Mouse (Mus musculus) embryonic facial prominence, embryonic 10.5 days (tissue): ENCODE results near the gene Irf7. TPM values are rescaled to one million over a fixed set of nuclear protein-coding genes. Genes with fewer than 3 reads are reported as not detected.
"Not testable (repeated sequence)": the region's sequence is repeated elsewhere in the genome, so short reads cannot be mapped to it uniquely, and the experiment has no call there.

Experiments
- DNase-seq: peaks from one replicate; pipeline ENCODE4 v3.0.0-alpha.2; 2017; ENCODE audit warnings: low spot score
- H3K27ac ChIP-seq: fragments of 300-500 bp; sonication (generic); replicated peaks from 2 replicates; pipeline ENCODE4 v1.5.1; 2016; ENCODE audit warnings: mild to moderate bottlenecking
- H3K27me3 ChIP-seq: fragments of 300-500 bp; sonication (generic); replicated peaks from 2 replicates; pipeline ENCODE4 v1.6.1; 2016; ENCODE audit warnings: low read depth, mild to moderate bottlenecking; ENCODE audit not compliant: poor library complexity, severe bottlenecking
- H3K36me3 ChIP-seq: fragments of 300-500 bp; sonication (generic); replicated peaks from 2 replicates; pipeline ENCODE4 v1.6.1; 2016; ENCODE audit warnings: mild to moderate bottlenecking, moderate library complexity
- H3K4me1 ChIP-seq: fragments of 300-500 bp; sonication (generic); 2 replicates; pipeline ENCODE4 v1.6.1; 2016
- H3K4me3 ChIP-seq: fragments of 300-500 bp; sonication (generic); 2 replicates; pipeline ENCODE4 v1.5.1; 2016; ENCODE audit warnings: mild to moderate bottlenecking, moderate library complexity
- H3K9me3 ChIP-seq: fragments of 300-500 bp; sonication (generic); 2 replicates; pipeline ENCODE4 v1.6.1; 2016; ENCODE audit warnings: mild to moderate bottlenecking
- WGBS: fragments of 180-500 bp; shearing (Covaris S2); methylation state at CpG from one replicate; pipeline ENCODE4 v1.1.7; 2016; 5-methylcytosine and 5-hydroxymethylcytosine counted together
- polyA plus RNA-seq: library from polyadenylated mRNA; unstranded; fragments of >200 nt; fragmentation: Nextera tagmentation; extraction: Ambion mirVana; gene quantifications from 2 replicates; pipeline ENCODE4 v1.2.1, GENCODE M21; 2016

The Irf7 gene
- polyA plus RNA-seq, 1 experiment from 2014 or later = 0.34 TPM

- no peak for DNase-seq
- Histone ChIP-seq H3K27ac (no peak overlapping the region), H3K36me3 (peaks cover 9% of the 10 kb centered on the region), H3K9me3 (no peaks in the 10 kb centered on the region), H3K4me3 (no peak overlapping the region), H3K4me1 (peaks cover 18% of the 10 kb centered on the region), H3K27me3 (no peaks in the 10 kb centered on the region)
- 77% methylated on average over 24 of the region's 24 CpGs for WGBS
Measured at GRCm38 (mm10) chr7:141268466-141269272, 2.4 kb upstream of the Irf7 start.

GRCm38 (mm10) chr7:141265411-141265738 lies 906 bp downstream of the Irf7 start:
- no peak overlapping the region for H3K27ac ChIP-seq
- H3K4me3 ChIP-seq = peak overlapping the region; percentile 55; the same call in 1 of the 2 replicates
- peaks cover 42% of the 10 kb centered on the region for H3K36me3 ChIP-seq
- no peak for DNase-seq
- 38% methylated on average over 11 of the region's 11 CpGs for WGBS
- no peaks in the 10 kb centered on the region for H3K9me3 ChIP-seq
- H3K4me1 ChIP-seq = peaks cover 18% of the 10 kb centered on the region
- H3K27me3 ChIP-seq = no peaks in the 10 kb centered on the region

- peaks cover 47% of the 10 kb centered on the region for H3K36me3 ChIP-seq
Measured at GRCm38 (mm10) chr7:141264761-141265410, 1.4 kb downstream of the Irf7 start.

GRCm38 (mm10) chr7:141264041-141264700 lies 2.1 kb downstream of the Irf7 start:
- H3K27me3 ChIP-seq = no peaks in the 10 kb centered on the region
- H3K36me3 ChIP-seq = peaks cover 54% of the 10 kb centered on the region
- H3K27ac ChIP-seq = no peak overlapping the region
- H3K9me3 ChIP-seq = no peaks in the 10 kb centered on the region
- no peak for DNase-seq
- WGBS = 77% methylated on average over 11 of the region's 11 CpGs
- H3K4me3 ChIP-seq = no peak overlapping the region
- H3K4me1 ChIP-seq = peaks cover 18% of the 10 kb centered on the region

More at GRCm38 (mm10) chr7:141264761-141265410, 1.4 kb downstream of the Irf7 start:
- Histone ChIP-seq H3K4me3 (no peak overlapping the region), H3K27ac (no peak overlapping the region), H3K27me3 (no peaks in the 10 kb centered on the region), H3K4me1 (peaks cover 18% of the 10 kb centered on the region), H3K9me3 (no peaks in the 10 kb centered on the region)
- peak; percentile 43 for DNase-seq
- WGBS = 40% methylated on average over 12 of the region's 12 CpGs

- peaks cover 18% of the 10 kb centered on the region for H3K4me1 ChIP-seq
- no peaks in the 10 kb centered on the region for H3K27me3 ChIP-seq
- no peaks in the 10 kb centered on the region for H3K9me3 ChIP-seq
- WGBS = 88% methylated on average over 13 of the region's 13 CpGs
- H3K36me3 ChIP-seq = peaks cover 60% of the 10 kb centered on the region
- no peak overlapping the region for H3K4me3 ChIP-seq
- H3K27ac ChIP-seq = no peak overlapping the region
- DNase-seq = no peak
Measured at GRCm38 (mm10) chr7:141263640-141264039, 2.6 kb downstream of the Irf7 start.

- peaks cover 81% of the 10 kb centered on the region for H3K36me3 ChIP-seq
- WGBS = 94% methylated on average over 3 of the region's 3 CpGs
- H3K9me3 ChIP-seq = no peaks in the 10 kb centered on the region
- no peaks in the 10 kb centered on the region for H3K27me3 ChIP-seq
- no peak for DNase-seq
- H3K27ac ChIP-seq = no peak overlapping the region
- no peak overlapping the region for H3K4me3 ChIP-seq
- H3K4me1 ChIP-seq = peaks cover 17% of the 10 kb centered on the region
Measured at GRCm38 (mm10) chr7:141261480-141261879, 4.8 kb downstream of the Irf7 start.

GRCm38 (mm10) chr7:141256159-141256558 lies 10.1 kb downstream of the Irf7 start:
- DNase-seq = no peak
- peaks cover 98% of the 10 kb centered on the region for H3K36me3 ChIP-seq
- no peaks in the 10 kb centered on the region for H3K9me3 ChIP-seq
- no peaks in the 10 kb centered on the region for H3K4me1 ChIP-seq
- WGBS = 92% methylated on average over 10 of the region's 10 CpGs
- H3K27me3 ChIP-seq = no peaks in the 10 kb centered on the region
- no peak overlapping the region for H3K27ac ChIP-seq
- H3K4me3 ChIP-seq = no peak overlapping the region

GRCm38 (mm10) chr7:141250486-141250885 lies 15.8 kb downstream of the Irf7 start:
- not testable (repeated sequence) for H3K4me1 ChIP-seq, H3K27me3 ChIP-seq, H3K4me3 ChIP-seq, H3K27ac ChIP-seq, DNase-seq, H3K9me3 ChIP-seq
- peaks cover 98% of the 10 kb centered on the region for H3K36me3 ChIP-seq
- WGBS = 89% methylated on average over 4 of the region's 4 CpGs

- 95% methylated on average over 10 of the region's 10 CpGs for WGBS
- H3K27ac ChIP-seq = no peak overlapping the region
- H3K4me3 ChIP-seq = no peak overlapping the region
- no peaks in the 10 kb centered on the region for H3K9me3 ChIP-seq
- DNase-seq = no peak
- H3K36me3 ChIP-seq = peaks cover 64% of the 10 kb centered on the region
- H3K4me1 ChIP-seq = peaks cover 25% of the 10 kb centered on the region
- no peaks in the 10 kb centered on the region for H3K27me3 ChIP-seq
Measured at GRCm38 (mm10) chr7:141231551-141231950, 34.7 kb downstream of the Irf7 start.

GRCm38 (mm10) chr7:141231111-141231510 lies 35.2 kb downstream of the Irf7 start:
- Histone ChIP-seq H3K4me3 (no peak overlapping the region), H3K36me3 (peaks cover 60% of the 10 kb centered on the region), H3K27ac (no peak overlapping the region)

GRCm38 (mm10) chr7:141230570-141230969 lies 35.7 kb downstream of the Irf7 start:
- no peaks in the 10 kb centered on the region for H3K9me3 ChIP-seq
- peak overlapping the region; percentile 100; the same call in 1 of the 2 replicates for H3K4me3 ChIP-seq
- 93% methylated on average over 4 of the region's 4 CpGs for WGBS
- DNase-seq = no peak
- peaks cover 25% of the 10 kb centered on the region for H3K4me1 ChIP-seq
- peaks cover 54% of the 10 kb centered on the region for H3K36me3 ChIP-seq
- no peaks in the 10 kb centered on the region for H3K27me3 ChIP-seq
- H3K27ac ChIP-seq = no peak overlapping the region

More at GRCm38 (mm10) chr7:141231111-141231510, 35.2 kb downstream of the Irf7 start:
- no peak for DNase-seq
- H3K4me1 ChIP-seq = peaks cover 25% of the 10 kb centered on the region
- H3K27me3 ChIP-seq = no peaks in the 10 kb centered on the region
- 92% methylated on average over 3 of the region's 3 CpGs for WGBS
- H3K9me3 ChIP-seq = no peaks in the 10 kb centered on the region

- Histone ChIP-seq H3K27ac (peak overlapping the region; percentile 98; the same call in 1 of the 2 replicates), H3K36me3 (peaks cover 46% of the 10 kb centered on the region), H3K27me3 (no peaks in the 10 kb centered on the region), H3K4me3 (peak overlapping the region; percentile 100), H3K4me1 (peaks cover 25% of the 10 kb centered on the region), H3K9me3 (no peaks in the 10 kb centered on the region)
- DNase-seq = no peak
- WGBS = 62% methylated on average over 6 of the region's 6 CpGs
Measured at GRCm38 (mm10) chr7:141229702-141230101, 36.6 kb downstream of the Irf7 start.
